Mouse (Mus musculus) MEL (cell line): Measurements from ENCODE around the gene Foxl2. TPM values are rescaled to one million over a fixed set of nuclear protein-coding genes. Genes with fewer than 3 reads are reported as not detected.

ENCODE experiments used
- DNase-seq: peaks from one replicate; pipeline ENCODE4 v3.0.0; 2011; ENCODE audit warnings: low read depth, low spot score
- H3K27ac ChIP-seq: 2 replicates; pipeline ENCODE4 v1.5.1; 2012; ENCODE audit warnings: low read depth, mild to moderate bottlenecking, control low read depth, low read length, moderate library complexity; ENCODE audit not compliant: control insufficient read depth
- H3K27me3 ChIP-seq, 2 experiments: fragments of 150-350 bp in 1 of 2; sonication (generic) in 1 of 2; 2 replicates each; pipeline ENCODE4 v1.6.1; 2012; ENCODE audit warnings: low read length in 2 of 2, mild to moderate bottlenecking in 2 of 2, improper control_type of control experiment in 1 of 2, moderate library complexity in 1 of 2; ENCODE audit not compliant: insufficient read depth in 2 of 2, control insufficient read depth in 1 of 2
- H3K36me3 ChIP-seq, 2 experiments: 2 replicates each; pipeline ENCODE4 v1.6.1; 2012 to 2014; ENCODE audit warnings: low read length in 2 of 2, improper control_type of control experiment in 1 of 2, inconsistent platforms in 1 of 2, mild to moderate bottlenecking in 1 of 2; ENCODE audit not compliant: insufficient read depth in 2 of 2, control insufficient read depth in 1 of 2
- H3K4me1 ChIP-seq, 2 experiments: fragments of 150-350 bp in 1 of 2; sonication (generic) in 1 of 2; 2 replicates each; pipeline ENCODE4 v1.6.1; 2012; ENCODE audit warnings: low read length in 2 of 2, improper control_type of control experiment in 1 of 2, mild to moderate bottlenecking in 1 of 2; ENCODE audit not compliant: insufficient read depth in 2 of 2, control insufficient read depth in 1 of 2
- H3K4me3 ChIP-seq, 2 experiments: fragments of 150-350 bp in 1 of 2; sonication (generic) in 1 of 2; 2 replicates each; pipeline ENCODE4 v1.5.1; 2012; ENCODE audit warnings: low read depth in 2 of 2, low read length in 2 of 2, mild to moderate bottlenecking in 2 of 2, moderate library complexity in 2 of 2, control low read depth in 1 of 2, improper control_type of control experiment in 1 of 2; ENCODE audit not compliant: control insufficient read depth in 1 of 2, insufficient read depth in 1 of 2
- H3K79me2 ChIP-seq: 2 replicates; pipeline ENCODE4 v1.6.1; 2012; ENCODE audit warnings: mild to moderate bottlenecking, low read length, moderate library complexity; ENCODE audit not compliant: control insufficient read depth, poor library complexity, insufficient read depth
- H3K9ac ChIP-seq: 2 replicates; pipeline ENCODE4 v1.6.1; 2012; ENCODE audit warnings: low read depth, mild to moderate bottlenecking, control low read depth, low read length, moderate library complexity; ENCODE audit not compliant: control insufficient read depth, poor library complexity, severe bottlenecking
- H3K9me3 ChIP-seq: fragments of 150-350 bp; sonication (generic); replicated peaks from 2 replicates; pipeline ENCODE4 v1.6.1; 2012; ENCODE audit warnings: mild to moderate bottlenecking, low read length, improper control_type of control experiment, moderate library complexity; ENCODE audit not compliant: insufficient read depth
- CHD1 ChIP-seq: IDR thresholded peaks from 2 replicates; pipeline ENCODE4 v1.6.1; 2012; ENCODE audit warnings: low read depth, mild to moderate bottlenecking, inconsistent platforms, low read length, improper control_type of control experiment
- CHD2 ChIP-seq: IDR thresholded peaks from 2 replicates; pipeline ENCODE4 v1.6.1; 2011; ENCODE audit warnings: low read length, improper control_type of control experiment
- CTCF ChIP-seq, 3 experiments: IDR thresholded peaks in 2 of 3; conservative IDR thresholded peaks in 1 of 3; 2 replicates each; pipeline ENCODE4 v1.5.1; 2011 to 2012; ENCODE audit warnings: low read length in 3 of 3, low read depth in 2 of 3, mild to moderate bottlenecking in 2 of 3, improper control_type of control experiment in 1 of 3, inconsistent platforms in 1 of 3, mixed read lengths in 1 of 3, moderate library complexity in 1 of 3; ENCODE audit not compliant: control insufficient read depth in 1 of 3, insufficient read depth in 1 of 3, poor library complexity in 1 of 3, severe bottlenecking in 1 of 3
- EP300 ChIP-seq, 2 experiments: IDR thresholded peaks; 2 replicates each; pipeline ENCODE4 v1.6.1; 2011; ENCODE audit warnings: improper control_type of control experiment in 2 of 2, low read length in 2 of 2, low read depth in 1 of 2, mild to moderate bottlenecking in 1 of 2
- ETS1 ChIP-seq: IDR thresholded peaks from 2 replicates; pipeline ENCODE4 v1.6.1; 2012; ENCODE audit warnings: low read depth, mild to moderate bottlenecking, inconsistent platforms, low read length, improper control_type of control experiment, moderate library complexity
- JUND ChIP-seq: IDR thresholded peaks from 2 replicates; pipeline ENCODE4 v1.6.1; 2011; ENCODE audit warnings: low read depth, mild to moderate bottlenecking, improper control_type of control experiment, low read length
- KAT2A ChIP-seq: conservative IDR thresholded peaks from 2 replicates; pipeline ENCODE4 v1.6.1; 2012; ENCODE audit warnings: low read depth, low read length, improper control_type of control experiment, inconsistent platforms
- MAX ChIP-seq: IDR thresholded peaks from 2 replicates; pipeline ENCODE4 v1.6.1; 2011; ENCODE audit warnings: low read length, improper control_type of control experiment
- MAZ ChIP-seq: IDR thresholded peaks from 2 replicates; pipeline ENCODE4 v1.6.1; 2012; ENCODE audit warnings: low read depth, mild to moderate bottlenecking, inconsistent platforms, low read length, improper control_type of control experiment
- MEF2A ChIP-seq: IDR thresholded peaks from 2 replicates; pipeline ENCODE4 v1.6.1; 2014; ENCODE audit warnings: low read depth, mild to moderate bottlenecking, inconsistent platforms, low read length, improper control_type of control experiment; ENCODE audit not compliant: poor library complexity, insufficient replicate concordance, severe bottlenecking; ENCODE audit errors: extremely low read depth
- MYB ChIP-seq: IDR thresholded peaks from 2 replicates; pipeline ENCODE4 v1.6.1; 2011; ENCODE audit warnings: mild to moderate bottlenecking, low read depth, low read length, improper control_type of control experiment
- MYC ChIP-seq: IDR thresholded peaks from 2 replicates; pipeline ENCODE4 v1.6.1; 2011; ENCODE audit warnings: low read depth, mild to moderate bottlenecking, low read length, improper control_type of control experiment, moderate library complexity
- NELFE ChIP-seq: IDR thresholded peaks from 2 replicates; pipeline ENCODE4 v1.6.1; 2011; ENCODE audit warnings: low read depth, low read length, improper control_type of control experiment
- NRF1 ChIP-seq: IDR thresholded peaks from 2 replicates; pipeline ENCODE4 v1.6.1; 2014; ENCODE audit warnings: low read depth, mild to moderate bottlenecking, inconsistent platforms, low read length, improper control_type of control experiment, moderate library complexity; ENCODE audit not compliant: poor library complexity, insufficient read depth, severe bottlenecking
- POLR2AphosphoS2 ChIP-seq: IDR thresholded peaks from 2 replicates; pipeline ENCODE4 v1.6.1; 2011; ENCODE audit warnings: low read length, improper control_type of control experiment
- RAD21 ChIP-seq: IDR thresholded peaks from 2 replicates; pipeline ENCODE4 v1.6.1; 2011; ENCODE audit warnings: mild to moderate bottlenecking, low read depth, low read length, improper control_type of control experiment
- RCOR1 ChIP-seq: IDR thresholded peaks from 2 replicates; pipeline ENCODE4 v1.6.1; 2012; ENCODE audit warnings: low read depth, mild to moderate bottlenecking, inconsistent platforms, low read length, improper control_type of control experiment
- SMC3 ChIP-seq: IDR thresholded peaks from 2 replicates; pipeline ENCODE4 v1.6.1; 2011; ENCODE audit warnings: low read depth, low read length, improper control_type of control experiment
- UBTF ChIP-seq: IDR thresholded peaks from 2 replicates; pipeline ENCODE4 v1.6.1; 2012; ENCODE audit warnings: low read depth, mild to moderate bottlenecking, inconsistent platforms, low read length, improper control_type of control experiment, moderate library complexity, borderline replicate concordance; ENCODE audit not compliant: insufficient read depth
- USF1 ChIP-seq: IDR thresholded peaks from 2 replicates; pipeline ENCODE4 v1.6.1; 2014; ENCODE audit warnings: low read depth, mild to moderate bottlenecking, inconsistent platforms, low read length, improper control_type of control experiment, moderate library complexity
- ZMIZ1 ChIP-seq: IDR thresholded peaks from 2 replicates; pipeline ENCODE4 v1.6.1; 2012; ENCODE audit warnings: low read depth, mild to moderate bottlenecking, inconsistent platforms, low read length, improper control_type of control experiment, moderate library complexity
- ZNF384 ChIP-seq: IDR thresholded peaks from 2 replicates; pipeline ENCODE4 v1.6.1; 2012; ENCODE audit warnings: low read depth, mild to moderate bottlenecking, inconsistent platforms, low read length, improper control_type of control experiment
- polyA plus RNA-seq, 2 experiments: library from polyadenylated mRNA; stranded (reverse) in 1 of 2; unstranded in 1 of 2; fragments of >175 nt in 1 of 2; fragments of >200 nt in 1 of 2; gene quantifications; 2 replicates each; pipeline versions ENCODE4 v1.2.1 to v1.2.4; 2012; ENCODE audit warnings: low replicate concordance in 2 of 2, low read depth in 1 of 2; ENCODE audit not compliant: insufficient read length in 2 of 2, insufficient read depth in 1 of 2, missing spikeins in 1 of 2
- total RNA-seq: library from RNA; depleted of rRNA; stranded (reverse); fragments of 300-350 nt; gene quantifications from 2 replicates; pipeline ENCODE4 v1.2.3, GENCODE M21; 2012

Gene Foxl2
- total and polyA plus RNA-seq, 3 experiments, result not detected

DNA sequence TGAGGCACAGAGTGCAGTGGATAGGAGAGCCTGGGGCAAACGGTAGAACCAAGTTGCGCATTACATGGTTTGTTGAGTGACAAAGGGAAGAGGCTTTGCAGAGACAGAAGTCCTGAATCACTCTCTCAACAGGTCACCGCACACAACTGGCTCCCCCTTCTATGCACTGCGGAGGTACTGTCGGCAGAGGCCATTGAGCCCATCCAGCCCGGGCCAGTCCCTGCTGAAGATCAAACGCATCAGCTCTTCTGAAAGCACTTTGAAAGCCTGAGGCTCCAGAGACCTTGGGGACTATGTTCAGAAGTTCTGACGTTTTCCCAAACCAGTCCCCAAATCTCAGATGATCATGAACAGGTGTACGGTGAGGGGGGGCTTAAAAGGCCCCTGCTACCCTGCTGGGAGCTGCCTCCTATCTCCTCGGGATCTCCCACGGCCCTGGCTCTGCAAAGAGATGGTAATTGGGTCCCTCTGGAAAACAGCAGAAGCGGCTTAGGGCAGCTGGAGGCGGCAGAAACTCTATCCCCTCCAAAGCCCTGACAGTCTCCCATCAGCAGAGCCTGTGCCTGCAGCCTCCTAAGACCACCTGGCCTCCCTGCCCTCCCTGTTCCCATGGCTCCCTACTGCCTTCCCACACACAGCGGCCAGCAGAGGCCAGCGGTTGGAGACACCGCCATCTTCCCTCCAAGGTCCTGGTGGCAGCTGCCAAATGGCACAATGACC is 19.7 kb upstream of the Foxl2 start:
- Histone ChIP-seq H3K4me1 (no peaks in the 10 kb centered on the region), H3K27me3 (no peaks in the 10 kb centered on the region), H3K36me3 (no peaks in the 10 kb centered on the region), H3K9ac (no peak overlapping the region), H3K79me2 (no peaks in the 10 kb centered on the region), H3K27ac (no peak overlapping the region), H3K4me3 (no peak overlapping the region), H3K9me3 (no peaks in the 10 kb centered on the region)
- no peak for DNase-seq
- TF ChIP-seq USF1, result no peak
- TF ChIP-seq RCOR1, result no peak
- no peak for TF ChIP-seq UBTF
- TF ChIP-seq MAZ, result no peak
- TF ChIP-seq CHD2, result no peak

DNA sequence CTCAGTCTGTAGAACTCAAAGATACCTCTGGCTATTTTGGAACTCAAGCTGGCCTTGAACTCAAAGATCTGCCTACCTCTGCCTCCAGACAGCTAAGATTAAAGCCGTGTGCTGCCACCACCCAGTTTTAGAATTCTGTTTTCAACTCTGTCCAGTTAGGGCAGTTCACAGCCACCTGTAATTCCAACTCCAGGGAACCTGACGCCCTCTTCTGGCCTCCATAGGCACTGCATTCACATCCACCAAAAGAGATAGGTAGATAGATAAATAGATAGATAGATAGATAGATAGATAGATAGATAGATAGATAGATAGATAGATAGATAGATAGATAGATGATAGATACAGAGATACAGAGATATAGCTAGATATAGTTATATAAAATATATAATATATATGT is 15.8 kb upstream of the Foxl2 start:
- Histone ChIP-seq H3K79me2 (no peaks in the 10 kb centered on the region), H3K27me3 (no peaks in the 10 kb centered on the region), H3K36me3 (no peaks in the 10 kb centered on the region), H3K4me1 (no peaks in the 10 kb centered on the region), H3K9me3 (no peaks in the 10 kb centered on the region), H3K27ac (no peak overlapping the region), H3K9ac (no peak overlapping the region), H3K4me3 (no peak overlapping the region)
- peak; percentile 4 for DNase-seq
- no peak for TF ChIP-seq UBTF
- no peak for TF ChIP-seq NRF1
- TF ChIP-seq MYC, result no peak
- no peak for TF ChIP-seq ZMIZ1
- 0 out of 2 replicates have a peak, but pooled peaks have one; percentile 24 for TF ChIP-seq SMC3
- TF ChIP-seq CTCF (IDR thresholded peaks at IDR 0.05 in 2 of 3, conservative IDR thresholded peaks at IDR 0.05 in 1 of 3; ENCODE audit: control insufficient read depth in 1 of 3, insufficient read depth in 1 of 3, low read depth in 2 of 3, low read length in 3 of 3, poor library complexity in 1 of 3, severe bottlenecking in 1 of 3), result peak in 2 of 3 experiments; percentile 21 to 36; a peak in 4 of 6 replicates

DNA sequence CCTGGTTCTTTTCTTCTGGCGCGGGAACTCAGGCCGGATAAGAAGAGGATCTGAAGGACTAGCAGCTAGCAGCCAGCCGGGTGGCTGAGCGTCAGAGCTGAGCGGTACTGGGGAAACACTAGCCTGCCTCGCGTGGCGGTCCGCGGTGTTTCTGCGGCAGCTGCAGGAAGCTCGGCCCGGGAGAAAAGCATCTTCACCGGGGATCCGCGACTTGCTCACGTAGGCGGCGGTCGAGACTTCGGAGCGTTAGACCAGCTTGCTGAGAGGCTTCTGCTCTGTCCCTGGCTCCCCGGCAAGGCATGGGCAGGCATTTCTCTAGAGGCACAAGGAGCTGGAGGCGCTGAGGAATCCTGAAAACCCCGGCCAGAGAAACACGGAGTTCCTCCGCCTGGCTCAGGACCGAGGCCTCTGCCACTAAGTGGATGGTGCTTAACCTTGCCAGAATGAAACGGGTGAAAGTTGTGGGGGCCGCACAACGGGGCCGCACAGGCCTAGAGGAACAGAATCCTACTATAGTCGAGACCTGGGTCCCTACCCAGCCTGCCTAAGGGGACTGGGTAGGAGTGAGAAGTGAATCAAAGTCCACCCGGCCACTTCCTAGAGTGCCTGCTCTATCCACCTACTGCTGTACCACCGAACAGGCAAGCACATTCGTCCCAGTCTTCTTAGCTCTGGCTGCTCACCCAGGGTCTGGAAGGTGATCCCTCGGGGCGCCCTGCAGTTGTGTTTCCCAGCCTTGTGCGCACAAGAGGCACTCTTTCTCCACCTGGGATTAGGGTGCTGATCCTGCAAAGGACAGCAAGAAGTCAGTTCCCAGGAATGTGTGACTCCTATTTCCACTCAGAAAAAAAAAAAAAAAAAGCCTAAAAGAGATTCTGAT is 2.7 kb upstream of the Foxl2 start:
- Histone ChIP-seq H3K4me1 (no peaks in the 10 kb centered on the region), H3K27me3 (no peaks in the 10 kb centered on the region), H3K36me3 (no peaks in the 10 kb centered on the region), H3K9ac (no peak overlapping the region), H3K79me2 (no peaks in the 10 kb centered on the region), H3K4me3 (no peak overlapping the region), H3K9me3 (no peaks in the 10 kb centered on the region), H3K27ac (no peak overlapping the region)
- DNase-seq, result no peak
- no peak for TF ChIP-seq MAX
- no peak for TF ChIP-seq NELFE
- TF ChIP-seq MYB, result no peak
- no peak for TF ChIP-seq ETS1
- no peak for TF ChIP-seq MEF2A
- TF ChIP-seq ZNF384, result no peak
- no peak for TF ChIP-seq RAD21
- TF ChIP-seq RCOR1, result no peak
- TF ChIP-seq JUND, result no peak
- no peak for TF ChIP-seq POLR2AphosphoS2
- no peak for TF ChIP-seq USF1
- TF ChIP-seq KAT2A, result no peak
- TF ChIP-seq CHD1, result no peak
- TF ChIP-seq EP300 (IDR thresholded peaks at IDR 0.05; ENCODE audit: low read depth in 1 of 2, low read length in 2 of 2), result no peak
